Mouse (Mus musculus) heart, embryonic 16.5 days (tissue): Measurements from ENCODE around the gene Rps16. TPM values are rescaled to one million over a fixed set of nuclear protein-coding genes. Genes with fewer than 3 reads are reported as not detected.
"Not testable (repeated sequence)": the region's sequence is repeated elsewhere in the genome, so short reads cannot be mapped to it uniquely, and the experiment has no call there.

Source experiments
- ATAC-seq: fragments of 200-750 bp; cut with Nextera tagmentation; replicated peaks from 2 replicates; pipeline ENCODE4 v1.8.0; 2017; ENCODE audit warnings: moderate number of reproducible peaks; ENCODE audit not compliant: insufficient read depth, low FRiP score; ENCODE audit errors: extremely low read depth
- H3K27ac ChIP-seq: fragments of 300-500 bp; sonication (generic); 2 replicates; pipeline ENCODE4 v1.5.1; 2014; ENCODE audit warnings: mild to moderate bottlenecking, low read length, control low read depth, moderate library complexity
- H3K27me3 ChIP-seq: fragments of 300-500 bp; sonication (generic); 2 replicates; pipeline ENCODE4 v1.6.1; 2014; ENCODE audit warnings: low read length, mixed read lengths; ENCODE audit not compliant: control insufficient read depth, insufficient read depth
- H3K36me3 ChIP-seq: fragments of 300-500 bp; sonication (generic); 2 replicates; pipeline ENCODE4 v1.6.1; 2014; ENCODE audit not compliant: control insufficient read depth, insufficient read depth
- H3K4me1 ChIP-seq: fragments of 300-500 bp; sonication (generic); 2 replicates; pipeline ENCODE4 v1.6.1; 2014; ENCODE audit warnings: low read length, mixed read lengths; ENCODE audit not compliant: control insufficient read depth, insufficient read depth
- H3K4me2 ChIP-seq: fragments of 300-500 bp; sonication (generic); 2 replicates; pipeline ENCODE4 v1.6.1; 2014; ENCODE audit warnings: low read depth, mild to moderate bottlenecking, control low read depth, low read length
- H3K4me3 ChIP-seq: fragments of 300-500 bp; sonication (generic); 2 replicates; pipeline ENCODE4 v1.5.1; 2014; ENCODE audit warnings: mild to moderate bottlenecking, control low read depth, low read length
- H3K9ac ChIP-seq: fragments of 300-500 bp; sonication (generic); 2 replicates; pipeline ENCODE4 v1.6.1; 2014; ENCODE audit warnings: low read length, control low read depth
- H3K9me3 ChIP-seq: fragments of 300-500 bp; sonication (generic); replicated peaks from 2 replicates; pipeline ENCODE4 v1.6.1; 2016; ENCODE audit warnings: low read length; ENCODE audit not compliant: control insufficient read depth
- WGBS: fragments of 180-500 bp; shearing (Covaris S2); extraction: QIAGEN DNeasy Blood & Tissue Kit; methylation state at CpG from one replicate; pipeline ENCODE4 v1.1.7; 2014; 5-methylcytosine and 5-hydroxymethylcytosine counted together
- polyA plus RNA-seq: library from polyadenylated mRNA; unstranded; fragments of >200 nt; fragmentation: Nextera tagmentation; extraction: Ambion mirVana; gene quantifications from 2 replicates; pipeline ENCODE4 v1.2.1, GENCODE M21; 2015

The Rps16 gene
- polyA plus RNA-seq, 1 experiment from 2014 or later = 506 TPM

- not testable (repeated sequence) for ATAC-seq, H3K9ac ChIP-seq, H3K27ac ChIP-seq, H3K4me2 ChIP-seq, H3K4me3 ChIP-seq, H3K27me3 ChIP-seq, H3K9me3 ChIP-seq
- Histone ChIP-seq H3K36me3 (peaks cover 29% of the 10 kb centered on the region), H3K4me1 (peaks cover 24% of the 10 kb centered on the region)
- WGBS = 88% methylated on average over 7 of the region's 7 CpGs
Measured at GRCm38 (mm10) chr7:28387384-28387783, 36.9 kb downstream of the Rps16 start.

- WGBS = 94% methylated on average over 3 of the region's 3 CpGs
- Histone ChIP-seq H3K4me3 (no peak overlapping the region), H3K9ac (no peak overlapping the region), H3K4me2 (no peak overlapping the region), H3K27ac (no peak overlapping the region), H3K4me1 (peaks cover 18% of the 10 kb centered on the region), H3K36me3 (peaks cover 37% of the 10 kb centered on the region), H3K9me3 (no peaks in the 10 kb centered on the region), H3K27me3 (no peaks in the 10 kb centered on the region)
- no peak for ATAC-seq
Measured at GRCm38 (mm10) chr7:28390331-28390730, 39.9 kb downstream of the Rps16 start.

GRCm38 (mm10) chr7:28392429-28393271 lies 42.2 kb downstream of the Rps16 start, which contains the start of the genes Med29 and Paf1:
Med29 (minus strand) TSS chr7:28392708.
Paf1 (plus strand) TSS chr7:28392951.
- under 1% methylated on average over 58 of the region's 58 CpGs for WGBS
- ATAC-seq = peak; percentile 97
- peak within 1 kb of the TSS; percentile 94 for H3K9ac ChIP-seq
- peaks cover 45% of the 10 kb centered on the region for H3K36me3 ChIP-seq
- no peaks in the 10 kb centered on the region for H3K9me3 ChIP-seq
- H3K4me2 ChIP-seq = peak within 1 kb of the TSS; percentile 95
- H3K27ac ChIP-seq = peak within 1 kb of the TSS; percentile 76
- H3K4me1 ChIP-seq = peaks cover 15% of the 10 kb centered on the region
- H3K27me3 ChIP-seq = no peaks in the 10 kb centered on the region
- H3K4me3 ChIP-seq = peak within 1 kb of the TSS; percentile 98

GRCm38 (mm10) chr7:28393272-28393951 lies 43.0 kb downstream of the Rps16 start:
- peak overlapping the region; percentile 95 for H3K4me2 ChIP-seq
- no peaks in the 10 kb centered on the region for H3K27me3 ChIP-seq
- H3K27ac ChIP-seq = peak overlapping the region; percentile 76
- peak overlapping the region; percentile 94 for H3K9ac ChIP-seq
- peaks cover 46% of the 10 kb centered on the region for H3K36me3 ChIP-seq
- peaks cover 15% of the 10 kb centered on the region for H3K4me1 ChIP-seq
- peak overlapping the region; percentile 98 for H3K4me3 ChIP-seq
- 5% methylated on average over 22 of the region's 22 CpGs for WGBS
- no peak for ATAC-seq
- H3K9me3 ChIP-seq = no peaks in the 10 kb centered on the region

GRCm38 (mm10) chr7:28395425-28395824 lies 45.0 kb downstream of the Rps16 start:
- H3K27me3 ChIP-seq = no peaks in the 10 kb centered on the region
- peaks cover 46% of the 10 kb centered on the region for H3K36me3 ChIP-seq
- no peaks in the 10 kb centered on the region for H3K9me3 ChIP-seq
- peaks cover 15% of the 10 kb centered on the region for H3K4me1 ChIP-seq
- no peak overlapping the region for H3K27ac ChIP-seq
- no peak overlapping the region for H3K9ac ChIP-seq
- no peak for ATAC-seq
- no peak overlapping the region for H3K4me3 ChIP-seq
- no peak overlapping the region for H3K4me2 ChIP-seq
- WGBS = 93% methylated on average over 4 of the region's 4 CpGs

GRCm38 (mm10) chr7:28398000-28398399 lies 47.5 kb downstream of the Rps16 start:
- Histone ChIP-seq H3K4me3 (no peak overlapping the region), H3K4me2 (no peak overlapping the region), H3K27ac (no peak overlapping the region), H3K9me3 (no peaks in the 10 kb centered on the region), H3K27me3 (no peaks in the 10 kb centered on the region), H3K4me1 (peaks cover 8% of the 10 kb centered on the region), H3K36me3 (peaks cover 64% of the 10 kb centered on the region), H3K9ac (no peak overlapping the region)
- WGBS = 65% methylated on average over 3 of the region's 3 CpGs
- no peak for ATAC-seq

GRCm38 (mm10) chr7:28398696-28399340 lies 48.4 kb downstream of the Rps16 start:
- 88% methylated on average over 10 of the region's 10 CpGs for WGBS
- Histone ChIP-seq H3K27ac (no peak overlapping the region), H3K4me3 (no peak overlapping the region), H3K4me1 (peaks cover 3% of the 10 kb centered on the region), H3K36me3 (peaks cover 72% of the 10 kb centered on the region), H3K27me3 (no peaks in the 10 kb centered on the region), H3K9ac (no peak overlapping the region), H3K9me3 (no peaks in the 10 kb centered on the region), H3K4me2 (no peak overlapping the region)
- ATAC-seq = no peak

GRCm38 (mm10) chr7:28401030-28401429 lies 50.6 kb downstream of the Rps16 start:
- no peak overlapping the region for H3K4me3 ChIP-seq
- no peaks in the 10 kb centered on the region for H3K9me3 ChIP-seq
- 91% methylated on average over 1 of the region's 1 CpGs for WGBS
- no peak overlapping the region for H3K27ac ChIP-seq
- ATAC-seq = no peak
- no peaks in the 10 kb centered on the region for H3K27me3 ChIP-seq
- H3K9ac ChIP-seq = no peak overlapping the region
- H3K4me1 ChIP-seq = no peaks in the 10 kb centered on the region
- peaks cover 80% of the 10 kb centered on the region for H3K36me3 ChIP-seq
- no peak overlapping the region for H3K4me2 ChIP-seq
